Mouse (Mus musculus): ENCODE data around the gene Olfr836. TPM values are rescaled to one million over a fixed set of nuclear protein-coding genes. Genes with fewer than 3 reads are reported as not detected.
"Not testable (repeated sequence)": the region's sequence is repeated elsewhere in the genome, so short reads cannot be mapped to it uniquely, and the experiment has no call there.

The Olfr836 gene
- total RNA-seq (2012; rRNA removed): 1.5 and 1.7 TPM in 2 replicates

- Histone ChIP-seq H3K4me3 (ENCODE audit: insufficient read depth in 1 of 2, low read depth in 1 of 2, low read length in 2 of 2, poor library complexity in 1 of 2, severe bottlenecking in 1 of 2) (no peak within 1 kb of the TSS), H3K4me1 (ENCODE audit: control insufficient read depth in 2 of 2, insufficient read depth in 2 of 2, low read length in 2 of 2, poor library complexity in 1 of 2) (no peaks in the 10 kb centered on the region), H3K9ac (ENCODE audit: insufficient read depth, low read depth, low read length, poor library complexity, severe bottlenecking) (no peak within 1 kb of the TSS), H3K36me3 (ENCODE audit: control insufficient read depth, insufficient read depth, low read length, poor library complexity, severe bottlenecking) (no peaks in the 10 kb centered on the region), H3K9me3 (ENCODE audit: control insufficient read depth, insufficient read depth, low read depth, low read length) (no peaks in the 10 kb centered on the region), H3K27ac (ENCODE audit: insufficient read depth, low read depth, low read length, poor library complexity, severe bottlenecking) (no peak within 1 kb of the TSS)
- in situ Hi-C loops (cut with MboI; ENCODE audit: low sequenced_read_pairs in 2 of 2, unreplicated experiment in 2 of 2): no loop called here
- TF ChIP-seq ZC3H11A (IDR thresholded peaks at IDR 0.05; ENCODE audit: borderline replicate concordance, low read depth, low read length) (no peak), MAFK (IDR thresholded peaks at IDR 0.05; ENCODE audit: insufficient read depth, low read depth, low read length) (no peak), ZNF384 (IDR thresholded peaks at IDR 0.05; ENCODE audit: low read depth, low read length) (no peak), CHD2 (IDR thresholded peaks at IDR 0.05; ENCODE audit: low read depth, low read length) (no peak), HCFC1 (IDR thresholded peaks at IDR 0.05; ENCODE audit: borderline replicate concordance, insufficient read depth, low read length) (no peak)
- no peak for DNase-seq (ENCODE audit: low read depth, low spot score)
Measured at GRCm38 (mm10) chr9:19120082-19120481, at the start of gene Olfr836. Olfr836 (plus strand) TSS chr9:19120382.

GRCm38 (mm10) chr9:19084986-19085385 is 35.2 kb upstream of the Olfr836 start:
- in situ Hi-C loops (cut with MboI; ENCODE audit: low sequenced_read_pairs in 2 of 2, unreplicated experiment in 2 of 2): no loop called here
- TF ChIP-seq ZC3H11A (IDR thresholded peaks at IDR 0.05; ENCODE audit: borderline replicate concordance, low read depth, low read length) (peak; percentile 80; the same call in 1 of the 2 replicates), CHD2 (IDR thresholded peaks at IDR 0.05; ENCODE audit: low read depth, low read length) (no peak)
- no peak overlapping the region for H3K9ac ChIP-seq (ENCODE audit: insufficient read depth, low read depth, low read length, poor library complexity, severe bottlenecking)

GRCm38 (mm10) chr9:19092889-19093753 is 27.1 kb upstream of the Olfr836 start:
- TF ChIP-seq HCFC1 (IDR thresholded peaks at IDR 0.05; ENCODE audit: borderline replicate concordance, insufficient read depth, low read length): 0 out of 2 replicates have a peak, but pooled peaks have one; percentile 17
- H3K9ac ChIP-seq (ENCODE audit: insufficient read depth, low read depth, low read length, poor library complexity, severe bottlenecking): peak overlapping the region; percentile 85
- H3K4me3 ChIP-seq (ENCODE audit: insufficient read depth in 1 of 2, low read depth in 1 of 2, low read length in 2 of 2, poor library complexity in 1 of 2, severe bottlenecking in 1 of 2): peak overlapping the region; percentile 71 to 75
- peak overlapping the region; percentile 96 for H3K27ac ChIP-seq (ENCODE audit: insufficient read depth, low read depth, low read length, poor library complexity, severe bottlenecking)
- H3K4me1 ChIP-seq (ENCODE audit: control insufficient read depth in 2 of 2, insufficient read depth in 2 of 2, low read length in 2 of 2, poor library complexity in 1 of 2): peaks cover 4 to 13% of the 10 kb centered on the region in 2 experiments; a peak in 3 of 4 replicates
- DNase-seq (ENCODE audit: low read depth, low spot score): peak; percentile 56
- in situ Hi-C loops (cut with MboI; ENCODE audit: low sequenced_read_pairs in 2 of 2, unreplicated experiment in 2 of 2); H3K9me3 ChIP-seq (ENCODE audit: control insufficient read depth, insufficient read depth, low read depth, low read length); H3K36me3 ChIP-seq (ENCODE audit: control insufficient read depth, insufficient read depth, low read length, poor library complexity, severe bottlenecking): not testable (repeated sequence)

More at GRCm38 (mm10) chr9:19084986-19085385, 35.2 kb upstream of the Olfr836 start:
- Histone ChIP-seq H3K4me1 (ENCODE audit: control insufficient read depth in 2 of 2, insufficient read depth in 2 of 2, low read length in 2 of 2, poor library complexity in 1 of 2) (no peaks in the 10 kb centered on the region), H3K36me3 (ENCODE audit: control insufficient read depth, insufficient read depth, low read length, poor library complexity, severe bottlenecking) (no peaks in the 10 kb centered on the region), H3K9me3 (ENCODE audit: control insufficient read depth, insufficient read depth, low read depth, low read length) (no peaks in the 10 kb centered on the region), H3K4me3 (ENCODE audit: insufficient read depth in 1 of 2, low read depth in 1 of 2, low read length in 2 of 2, poor library complexity in 1 of 2, severe bottlenecking in 1 of 2) (no peak overlapping the region), H3K27ac (ENCODE audit: insufficient read depth, low read depth, low read length, poor library complexity, severe bottlenecking) (no peak overlapping the region)
- DNase-seq (ENCODE audit: low read depth, low spot score): no peak

GRCm38 (mm10) chr9:19097286-19097685 is 22.9 kb upstream of the Olfr836 start:
- Histone ChIP-seq H3K36me3 (ENCODE audit: control insufficient read depth, insufficient read depth, low read length, poor library complexity, severe bottlenecking) (no peaks in the 10 kb centered on the region; the same call in none of the 2 replicates), H3K27ac (ENCODE audit: insufficient read depth, low read depth, low read length, poor library complexity, severe bottlenecking) (peak overlapping the region; percentile 82; the same call in 1 of the 2 replicates), H3K4me3 (ENCODE audit: insufficient read depth in 1 of 2, low read depth in 1 of 2, low read length in 2 of 2, poor library complexity in 1 of 2, severe bottlenecking in 1 of 2) (peak overlapping the region in 1 of 2 experiments; percentile 14; a peak in 1 of 4 replicates), H3K9ac (ENCODE audit: insufficient read depth, low read depth, low read length, poor library complexity, severe bottlenecking) (no peak overlapping the region), H3K9me3 (ENCODE audit: control insufficient read depth, insufficient read depth, low read depth, low read length) (no peaks in the 10 kb centered on the region), H3K4me1 (ENCODE audit: control insufficient read depth in 2 of 2, insufficient read depth in 2 of 2, low read length in 2 of 2, poor library complexity in 1 of 2) (peaks cover 4 to 15% of the 10 kb centered on the region in 2 experiments; a peak in 3 of 4 replicates)
- TF ChIP-seq ZNF384 (IDR thresholded peaks at IDR 0.05; ENCODE audit: low read depth, low read length) (no peak), MAFK (IDR thresholded peaks at IDR 0.05; ENCODE audit: insufficient read depth, low read depth, low read length) (no peak), ZC3H11A (IDR thresholded peaks at IDR 0.05; ENCODE audit: borderline replicate concordance, low read depth, low read length) (no peak), HCFC1 (IDR thresholded peaks at IDR 0.05; ENCODE audit: borderline replicate concordance, insufficient read depth, low read length) (no peak), CHD2 (IDR thresholded peaks at IDR 0.05; ENCODE audit: low read depth, low read length) (no peak)
- DNase-seq (ENCODE audit: low read depth, low spot score): no peak
- in situ Hi-C loops (cut with MboI; ENCODE audit: low sequenced_read_pairs in 2 of 2, unreplicated experiment in 2 of 2): no loop called here

Measured in ES-E14 (cell line).